Mouse (Mus musculus): Measurements from ENCODE around the gene Gm45140.

The Gm45140 gene

DNA sequence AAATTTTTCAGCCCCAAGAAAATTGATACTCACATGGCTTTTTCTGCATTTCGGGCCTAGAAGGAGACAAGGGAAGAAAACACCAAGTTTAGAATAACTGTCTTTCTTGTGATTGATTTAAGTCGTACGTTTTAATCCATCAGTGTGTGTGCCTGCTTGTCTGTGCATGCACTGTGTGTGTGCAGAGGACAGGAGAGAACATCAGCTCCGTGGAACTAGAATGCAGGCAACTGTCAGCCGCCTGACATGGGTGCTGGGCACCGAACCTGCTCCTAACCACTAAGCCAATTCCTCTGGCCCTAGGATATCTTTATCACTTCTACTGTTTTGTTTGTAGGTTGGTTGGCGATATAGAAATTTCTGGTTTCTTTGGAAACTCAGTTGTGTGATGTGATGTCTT is at the start of gene Gm45140:
TSS of gene Gm45140 (minus strand) at position 101 of the 400 bp plus-strand sequence.
- DNase-seq (ENCODE audit: low read depth), result no peak

DNA sequence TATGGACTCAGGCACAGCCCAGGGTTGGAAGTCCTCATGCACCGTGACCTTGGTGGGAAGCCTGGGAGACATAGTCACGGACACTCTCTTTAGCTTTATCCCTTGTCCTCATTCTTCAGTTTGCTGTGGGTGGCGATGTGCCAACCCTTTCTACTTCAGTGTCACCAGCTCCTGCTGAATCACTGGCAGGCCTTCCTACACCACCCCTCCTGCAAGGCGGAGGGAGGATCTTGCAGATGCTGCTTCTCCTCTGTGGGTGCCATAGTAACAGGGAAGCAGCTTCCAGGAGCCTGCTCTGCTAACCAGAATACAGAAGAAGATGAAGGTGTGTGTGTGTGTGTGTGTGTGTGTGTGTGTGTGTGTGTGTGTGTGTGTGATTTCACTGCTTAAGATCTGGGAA is 47.2 kb upstream of the Gm45140 start:
- DNase-seq (ENCODE audit: low read depth), result no peak

DNA sequence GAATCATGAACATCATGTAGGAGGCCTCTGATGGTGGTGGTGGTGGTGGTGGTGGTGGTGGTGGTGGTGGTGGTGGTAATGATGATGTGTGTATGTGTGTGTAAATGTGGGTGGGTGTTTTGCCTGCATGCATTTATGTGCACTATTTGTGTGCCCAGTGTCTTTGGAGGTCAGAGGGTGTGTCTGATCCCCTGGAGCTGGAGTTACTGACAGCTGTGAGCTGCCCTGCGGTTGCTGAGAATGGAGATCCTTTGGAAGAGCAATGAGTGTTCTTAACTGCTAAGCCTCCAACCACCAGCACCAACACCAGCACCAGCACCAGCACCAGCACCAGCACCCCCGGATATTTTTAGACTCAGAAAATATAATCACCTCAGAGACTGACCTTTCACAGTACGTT is 46.6 kb upstream of the Gm45140 start:
- no peak for DNase-seq (ENCODE audit: low read depth)

DNA sequence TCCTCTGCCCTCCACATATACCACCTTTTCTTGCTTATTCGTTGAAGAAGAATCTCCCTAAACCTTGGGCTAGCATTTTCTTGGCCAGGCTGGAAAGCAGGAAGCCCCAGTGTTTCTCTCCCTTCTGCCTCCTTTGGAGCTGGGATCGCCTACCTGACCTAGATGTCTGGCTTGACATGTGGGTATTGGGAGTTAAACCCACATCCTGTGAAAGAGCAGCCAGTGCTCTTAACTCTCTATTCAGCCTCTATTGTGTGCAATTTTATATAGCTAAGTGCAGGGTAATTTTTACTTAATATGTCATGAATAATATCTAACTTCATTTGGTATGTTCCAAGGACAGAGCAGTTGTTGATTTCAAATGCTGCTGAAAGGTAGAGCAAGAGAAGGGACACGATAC is 44.0 kb upstream of the Gm45140 start:
- no peak for DNase-seq (ENCODE audit: low read depth)

DNA sequence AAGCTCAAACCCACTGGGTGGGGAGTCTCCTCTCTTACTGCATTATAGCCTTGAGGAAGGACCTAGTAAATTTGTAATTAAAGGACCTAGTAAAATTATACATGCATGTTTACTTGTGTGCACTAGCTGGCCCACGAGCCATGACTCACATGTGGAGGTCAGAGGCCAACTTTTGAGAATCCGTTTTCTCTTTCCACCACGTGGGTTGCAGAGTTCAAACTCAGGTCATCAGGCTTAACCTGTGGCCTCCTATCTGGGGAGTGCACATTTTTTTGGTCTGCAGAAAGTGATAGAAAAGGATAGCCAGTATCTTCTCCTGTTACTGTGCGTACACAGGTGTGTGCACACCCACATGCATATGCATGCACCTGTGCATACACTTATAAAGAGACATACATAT is 43.4 kb upstream of the Gm45140 start:
- DNase-seq (ENCODE audit: low read depth), result no peak

DNA sequence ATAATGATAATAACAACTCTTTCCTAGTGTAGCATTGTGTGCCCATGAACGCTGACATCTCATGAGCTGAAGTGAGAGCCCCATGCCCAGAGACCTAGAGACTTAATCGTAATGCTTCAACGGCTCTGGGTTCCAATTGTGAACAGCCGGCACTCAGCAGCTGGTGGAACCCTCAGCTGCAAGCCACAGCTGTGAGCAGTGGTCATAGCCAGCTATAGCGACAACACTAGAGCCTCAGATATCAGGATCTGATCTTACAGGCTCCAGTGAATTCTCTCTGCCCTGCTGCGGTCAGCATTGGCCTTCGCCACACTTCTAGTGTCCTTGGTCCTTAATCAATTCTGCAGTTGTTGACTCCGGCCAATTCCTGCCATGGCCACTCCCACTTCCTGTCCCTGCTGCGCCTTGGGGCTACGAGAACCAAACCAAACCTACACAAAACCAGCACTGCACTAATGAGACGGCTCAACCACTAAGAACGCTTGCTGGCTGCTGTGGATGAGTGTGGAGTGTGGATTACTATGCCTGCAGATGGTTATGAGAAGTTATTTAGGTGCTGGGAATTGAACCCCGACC is 40.6 kb upstream of the Gm45140 start:
- no peak for DNase-seq (ENCODE audit: low read depth)

DNA sequence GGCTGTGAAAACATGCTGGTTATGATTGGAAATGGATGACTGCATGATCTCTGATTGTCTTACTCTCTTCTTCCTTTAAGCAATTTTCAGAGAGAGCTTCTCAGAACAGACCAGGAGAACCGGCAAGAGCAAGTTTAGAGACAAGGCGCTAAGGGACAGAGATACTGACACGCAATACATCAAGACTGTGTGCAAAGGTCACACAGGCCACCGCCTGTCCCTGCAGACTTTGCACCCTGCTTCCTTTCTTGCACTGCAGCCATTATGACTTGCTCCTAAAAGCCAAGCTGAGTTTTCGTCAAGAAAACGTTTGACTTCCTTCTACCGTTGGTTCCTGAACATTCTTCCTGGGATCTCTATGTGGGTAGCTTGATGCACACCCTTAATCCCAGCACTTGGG is 40.0 kb upstream of the Gm45140 start:
- DNase-seq (ENCODE audit: low read depth), result no peak

DNA sequence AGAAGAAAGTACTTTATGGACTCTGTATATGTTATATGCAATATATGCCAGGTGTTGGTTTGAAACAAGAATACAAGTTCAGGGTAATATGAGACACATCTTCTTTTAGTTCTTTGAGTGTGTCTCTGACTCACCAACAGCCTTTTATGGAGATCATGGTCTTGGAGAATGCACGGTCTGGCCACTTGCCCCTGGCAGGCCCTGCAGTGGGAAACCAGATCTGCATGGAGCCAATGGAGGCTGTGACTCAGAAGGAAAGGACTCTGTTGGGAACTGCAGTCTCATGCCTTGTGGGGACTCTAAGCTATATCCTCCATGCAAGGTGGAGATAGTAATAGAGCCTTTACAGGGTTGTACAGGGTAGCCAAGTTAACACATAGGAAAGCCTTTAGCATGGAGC is 39.5 kb upstream of the Gm45140 start:
- DNase-seq (ENCODE audit: low read depth), result no peak

DNA sequence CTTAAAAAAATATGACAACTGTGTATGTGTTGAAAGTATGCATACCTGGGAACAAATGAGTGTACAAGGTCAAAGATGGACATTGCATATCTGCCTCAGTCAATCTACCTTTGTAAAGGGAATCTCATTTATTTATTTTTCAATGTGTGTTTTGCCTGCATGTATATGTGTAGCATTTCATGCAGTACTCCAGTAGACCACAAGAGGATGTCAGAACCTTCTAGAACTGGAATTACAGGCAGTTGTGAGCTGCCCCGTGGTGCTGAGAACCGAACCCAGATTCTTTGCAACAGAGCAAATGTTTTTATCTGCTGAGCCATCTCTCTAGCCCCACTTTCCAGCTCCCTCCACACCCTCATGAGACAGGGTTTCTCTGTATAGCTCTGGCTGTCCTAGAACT is 38.4 kb upstream of the Gm45140 start:
- DNase-seq (ENCODE audit: low read depth), result no peak

DNA sequence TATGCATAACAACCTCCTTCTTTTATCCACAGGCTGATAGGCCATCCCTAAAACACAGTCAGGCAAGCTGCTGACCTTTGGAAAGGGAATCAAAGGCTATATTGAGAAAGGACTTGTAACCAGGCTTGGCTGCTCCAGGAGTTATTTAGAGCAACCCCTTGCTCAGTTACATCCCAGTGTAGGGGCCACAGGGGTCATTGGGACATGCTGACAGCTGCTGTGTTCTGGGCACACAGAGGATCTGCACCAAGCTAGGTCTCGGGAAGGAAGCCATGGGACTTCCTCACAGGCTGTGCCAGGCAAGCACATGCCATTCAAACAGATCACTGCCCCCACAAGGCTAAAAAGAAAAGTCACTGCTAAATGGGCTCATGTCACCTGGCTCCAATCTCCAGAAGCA is 37.5 kb upstream of the Gm45140 start:
- DNase-seq (ENCODE audit: low read depth), result no peak

DNA sequence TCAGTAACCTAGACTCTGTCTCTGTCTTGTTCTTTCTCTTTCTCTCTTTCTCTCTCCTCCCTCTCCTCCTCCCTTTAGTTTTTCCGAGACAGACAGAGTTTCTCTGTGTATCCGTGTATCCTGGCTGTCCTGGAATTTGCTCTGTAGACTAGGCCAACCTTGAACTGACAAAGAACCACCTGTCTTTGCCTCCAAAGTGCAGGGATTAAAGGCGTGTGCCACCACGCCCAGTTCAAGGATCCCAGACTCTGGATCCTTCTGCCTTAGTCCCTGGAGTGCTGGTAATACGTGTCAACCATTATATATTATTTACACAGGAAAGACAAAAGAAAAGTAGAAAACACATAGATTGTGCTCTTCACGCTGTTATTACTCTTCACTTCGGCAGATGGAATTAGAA is 35.6 kb upstream of the Gm45140 start:
- DNase-seq (ENCODE audit: low read depth), result no peak

DNA sequence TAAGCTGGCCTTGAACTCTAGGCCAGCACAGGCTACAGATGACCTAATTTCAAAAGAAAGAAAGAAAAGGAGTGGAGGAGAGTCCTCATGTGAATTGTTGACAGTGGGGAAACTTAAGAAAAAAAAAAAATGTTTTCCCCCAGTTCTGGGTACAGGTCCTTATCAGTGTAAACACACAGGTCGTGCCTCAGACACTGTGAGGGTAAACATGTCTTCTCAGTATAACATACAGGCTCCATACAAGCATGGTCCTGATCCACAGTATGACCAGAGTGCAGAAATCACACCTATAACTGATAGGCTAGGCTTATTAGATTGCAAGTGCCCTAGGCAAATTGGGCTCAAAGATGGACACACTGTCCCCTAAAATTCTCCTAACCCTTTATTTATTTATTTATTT is 34.8 kb upstream of the Gm45140 start:
- DNase-seq (ENCODE audit: low read depth), result no peak

DNA sequence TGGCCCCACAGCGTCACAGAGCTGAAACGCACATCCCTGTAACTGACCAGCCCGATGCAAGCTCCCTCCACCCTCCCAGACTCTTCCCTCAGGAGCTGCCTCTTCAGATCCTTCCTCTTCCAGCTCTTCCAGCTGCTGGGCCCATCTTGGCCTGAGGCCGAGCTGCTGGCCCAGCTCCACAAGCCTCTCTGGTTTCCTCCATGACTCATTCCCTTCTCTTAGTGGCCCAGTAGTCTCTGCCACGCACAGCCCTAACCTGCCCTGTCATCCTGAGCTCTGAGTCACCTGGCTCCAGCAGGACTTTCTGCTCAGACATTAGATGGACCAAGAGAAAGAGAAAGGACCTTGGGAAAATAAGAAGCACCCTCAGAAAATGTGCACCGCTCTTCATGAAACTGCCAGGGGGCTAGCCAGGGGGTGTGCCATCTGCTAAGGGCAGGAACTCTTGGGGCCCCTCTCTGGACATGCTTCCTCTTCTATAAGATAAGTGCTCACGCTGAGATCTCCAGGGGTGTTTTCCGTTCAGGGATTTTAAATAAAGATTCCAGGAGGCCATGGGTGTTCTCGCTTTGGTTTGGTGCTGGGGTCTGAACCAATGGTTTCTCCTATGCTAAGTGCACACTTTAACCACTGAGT is 33.4 kb upstream of the Gm45140 start:
- DNase-seq (ENCODE audit: low read depth), result no peak

DNA sequence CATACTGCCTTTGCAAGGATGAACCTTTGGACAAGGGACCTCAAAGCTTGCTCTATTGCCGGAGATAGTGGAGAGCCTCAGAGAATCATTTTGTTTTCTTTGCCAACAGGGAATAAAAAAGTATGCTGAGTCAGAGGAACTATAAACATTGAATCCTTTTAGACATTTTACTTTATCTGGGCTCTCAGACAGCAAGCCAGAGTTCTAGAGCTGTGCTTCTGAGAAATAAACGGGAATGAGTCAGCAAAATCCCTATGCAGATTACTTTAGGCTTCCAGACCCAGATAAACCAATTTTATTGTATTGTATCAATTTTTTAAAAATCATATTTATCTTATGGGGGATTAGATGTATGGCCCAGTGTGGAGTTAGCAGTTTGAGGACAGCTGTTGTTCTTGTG is 31.7 kb upstream of the Gm45140 start:
- no peak for DNase-seq (ENCODE audit: low read depth)

DNA sequence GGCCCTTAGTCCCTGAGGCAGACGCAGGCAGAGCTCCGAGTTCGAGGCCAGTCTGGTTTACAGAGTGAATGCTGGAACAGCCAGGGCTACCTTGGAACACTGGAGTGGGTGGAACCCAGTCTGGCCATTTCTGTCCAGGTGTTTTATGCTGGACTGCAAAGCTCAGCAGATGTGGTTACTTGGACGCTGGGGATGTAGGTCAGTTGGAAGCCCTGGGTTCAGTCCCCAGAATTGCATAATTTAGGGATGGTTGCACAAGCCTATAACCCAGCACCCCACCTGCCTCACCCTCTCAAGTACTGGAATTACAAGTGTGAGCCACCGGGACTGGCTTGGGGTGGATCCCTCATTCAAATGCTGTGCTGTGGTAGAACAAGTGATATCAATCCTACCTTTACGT is 30.6 kb upstream of the Gm45140 start:
- no peak for DNase-seq (ENCODE audit: low read depth)

DNA sequence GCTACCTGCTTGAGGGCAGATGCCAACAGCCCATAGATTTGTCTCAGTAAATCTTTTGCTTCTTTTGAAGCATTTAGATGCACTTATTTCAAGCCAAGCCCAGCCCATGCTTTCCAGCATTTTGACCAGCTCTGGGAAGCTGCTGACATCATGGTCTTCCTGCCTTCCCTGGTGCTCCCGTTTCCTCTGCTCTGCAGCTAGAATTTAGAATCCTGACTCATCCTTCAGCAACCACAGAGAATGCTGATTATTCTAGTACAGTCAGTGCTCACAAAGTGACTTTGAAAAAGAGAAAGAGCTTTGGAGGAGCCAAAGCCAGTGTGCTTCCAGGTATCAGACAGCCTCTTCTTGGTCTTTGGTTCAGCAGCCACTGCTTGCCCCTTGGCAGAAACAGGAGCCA is 21.5 kb upstream of the Gm45140 start:
- DNase-seq (ENCODE audit: low read depth), result no peak

DNA sequence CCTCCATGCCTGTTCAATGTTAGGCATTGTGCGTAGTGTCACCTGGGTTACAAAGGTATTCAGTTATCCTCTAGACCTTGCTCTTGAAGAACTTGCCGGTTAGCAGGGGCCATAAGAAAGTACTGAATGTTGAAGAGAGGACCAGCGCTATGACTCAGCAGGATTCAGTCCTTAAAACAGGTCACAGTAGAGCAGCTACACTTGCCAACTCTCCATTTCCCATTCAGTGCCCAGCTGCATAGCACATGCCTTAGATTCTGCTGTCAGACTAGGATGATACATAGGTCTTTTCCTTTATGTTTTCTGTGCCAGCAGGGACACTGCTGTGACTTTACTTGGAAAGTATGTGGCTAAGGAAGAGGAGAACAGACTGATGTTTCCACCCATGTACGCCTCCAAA is 17.9 kb upstream of the Gm45140 start:
- no peak for DNase-seq (ENCODE audit: low read depth)

DNA sequence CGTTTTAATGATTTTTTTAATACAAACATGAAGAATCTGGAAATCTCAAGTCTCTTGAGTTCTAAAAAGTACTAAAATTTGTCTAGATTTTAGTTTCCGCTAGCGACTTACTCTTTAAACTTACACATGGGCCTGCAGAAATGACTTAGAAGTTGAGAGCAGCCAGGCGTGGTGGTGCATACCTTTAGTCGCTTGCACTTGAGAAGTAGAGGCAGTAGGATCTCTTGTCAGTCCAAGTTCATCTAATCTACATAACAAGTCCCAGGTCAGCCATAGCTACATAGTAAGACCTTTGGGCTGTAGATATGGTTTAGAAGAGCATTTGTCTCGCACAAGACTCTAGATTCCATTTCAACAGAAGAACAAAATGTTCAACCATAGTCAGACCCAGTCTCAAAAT is 16.3 kb upstream of the Gm45140 start:
- peak; percentile 20 for DNase-seq (ENCODE audit: low read depth)

DNA sequence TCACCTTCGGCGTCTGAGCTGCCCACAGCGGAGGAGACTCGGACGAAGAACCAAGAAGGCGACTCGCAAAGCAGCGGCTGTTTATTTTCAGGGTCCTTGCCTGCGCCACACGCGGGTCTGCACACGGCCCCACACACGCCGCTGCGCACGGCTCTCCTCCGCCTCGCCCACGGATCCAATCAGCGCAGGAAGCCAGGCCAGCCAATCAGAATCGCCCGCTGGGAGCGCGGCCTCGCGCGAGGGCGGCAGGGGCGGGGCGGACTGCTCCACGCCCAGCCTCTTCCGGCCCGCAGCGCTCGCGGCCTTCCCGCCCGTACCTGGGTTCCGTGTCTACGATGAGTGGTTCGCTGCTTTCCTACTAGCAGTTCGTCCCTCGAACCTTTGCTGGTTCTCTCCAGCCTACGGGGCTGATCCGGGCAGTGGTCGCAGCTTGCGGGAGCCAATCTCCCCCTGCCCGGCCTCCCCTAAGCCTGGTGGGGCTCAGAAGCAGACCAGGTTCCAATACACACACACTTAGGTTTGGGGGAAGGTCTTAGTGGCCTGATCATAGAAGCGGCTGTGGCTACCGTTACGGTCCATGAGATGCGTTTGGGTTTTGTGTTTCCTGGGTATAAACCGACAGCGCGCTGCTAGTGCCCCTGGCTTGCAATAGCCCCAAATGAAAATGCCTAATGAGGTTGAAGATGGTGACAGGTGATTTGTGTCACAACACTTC is 15.5 kb upstream of the Gm45140 start, which contains the start of gene Cnbp:
TSS of gene Cnbp (minus strand) at position 207 of the 715 bp plus-strand sequence.
- DNase-seq (ENCODE audit: low read depth), result peak; percentile 99

DNA sequence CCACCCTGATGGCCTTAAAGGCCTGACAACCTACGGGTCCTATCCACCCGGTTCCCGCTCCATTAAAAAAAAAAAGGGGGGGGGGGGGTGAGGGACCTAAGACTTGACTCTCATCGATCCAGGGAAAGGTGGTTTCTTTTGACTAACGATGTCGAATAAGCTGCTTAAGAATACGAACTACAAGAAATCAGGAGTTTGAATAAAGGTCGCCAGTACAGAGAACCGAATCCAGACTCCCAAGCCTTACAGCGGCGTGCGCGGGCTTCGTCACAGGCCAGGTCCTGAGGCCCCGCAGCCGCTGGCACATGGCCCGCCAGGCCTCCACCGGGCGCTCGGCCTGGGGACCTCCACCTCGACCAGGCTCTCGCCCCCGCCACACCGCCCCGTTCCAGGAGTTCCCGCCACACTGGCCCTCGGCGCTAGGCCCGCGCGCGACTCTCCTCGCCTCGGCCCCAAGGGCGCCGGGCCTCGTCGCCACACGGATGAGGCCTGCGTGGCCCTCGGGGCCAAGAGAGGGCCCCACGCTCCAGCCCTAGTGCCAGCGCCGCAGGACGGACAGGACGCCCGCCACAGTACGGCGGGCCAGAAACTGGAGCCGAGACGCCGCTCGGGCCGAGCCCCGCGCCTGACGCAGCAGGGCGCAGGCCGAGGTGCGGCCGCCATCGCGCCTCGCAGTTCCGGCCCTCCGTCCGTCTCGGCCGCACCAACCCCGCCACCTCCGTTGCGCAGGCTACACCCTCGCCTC is 14.7 kb upstream of the Gm45140 start:
- DNase-seq (ENCODE audit: low read depth), result no peak

DNA sequence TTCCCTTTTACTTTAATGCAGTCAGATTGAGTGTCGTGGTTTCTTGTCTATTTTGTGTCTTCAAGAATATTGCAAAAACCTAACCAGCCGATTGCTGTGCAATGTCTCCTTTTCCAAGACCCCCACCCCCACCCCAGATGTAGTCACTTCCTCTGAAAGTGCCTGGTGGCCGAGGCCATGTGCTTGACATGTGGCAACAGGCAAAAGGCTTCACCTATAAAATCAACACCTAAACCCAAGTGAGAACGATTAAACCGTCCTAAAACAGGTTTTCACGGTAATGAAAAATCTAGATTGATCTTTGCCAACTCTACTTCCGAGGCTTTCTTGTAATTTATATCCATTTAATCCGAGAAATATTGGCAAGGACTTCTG is 14.2 kb upstream of the Gm45140 start:
- peak; percentile 60 for DNase-seq (ENCODE audit: low read depth)

DNA sequence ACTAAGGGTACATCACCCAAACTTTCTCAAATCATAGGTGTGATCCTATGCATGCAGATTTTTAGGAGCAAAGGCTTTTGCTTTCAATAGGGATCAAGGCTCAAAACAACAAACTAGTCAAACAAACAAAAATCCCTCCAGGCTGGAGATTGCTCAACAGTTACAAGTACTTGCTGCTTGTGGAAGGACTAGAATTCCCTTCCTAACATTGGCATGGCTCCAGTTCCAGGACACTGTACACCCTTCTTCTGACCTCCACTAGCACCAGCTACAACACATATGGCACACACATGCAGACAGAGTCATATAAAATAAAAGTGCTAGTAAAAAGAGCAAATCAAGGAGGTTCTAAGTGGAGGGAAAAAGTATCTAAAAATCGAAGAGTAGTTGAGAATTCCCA is 11.2 kb upstream of the Gm45140 start:
- DNase-seq (ENCODE audit: low read depth), result no peak
